Mouse (Mus musculus) MEL (cell line): Measurements from ENCODE around the gene Cyp4x1. TPM values are rescaled to one million over a fixed set of nuclear protein-coding genes. Genes with fewer than 3 reads are reported as not detected.

ENCODE experiments used
- DNase-seq: peaks from one replicate; pipeline ENCODE4 v3.0.0; 2011; ENCODE audit warnings: low read depth, low spot score
- H3K27ac ChIP-seq: 2 replicates; pipeline ENCODE4 v1.5.1; 2012; ENCODE audit warnings: low read depth, mild to moderate bottlenecking, control low read depth, low read length, moderate library complexity; ENCODE audit not compliant: control insufficient read depth
- H3K27me3 ChIP-seq, 2 experiments: fragments of 150-350 bp in 1 of 2; sonication (generic) in 1 of 2; 2 replicates each; pipeline ENCODE4 v1.6.1; 2012; ENCODE audit warnings: low read length in 2 of 2, mild to moderate bottlenecking in 2 of 2, improper control_type of control experiment in 1 of 2, moderate library complexity in 1 of 2; ENCODE audit not compliant: insufficient read depth in 2 of 2, control insufficient read depth in 1 of 2
- H3K36me3 ChIP-seq, 2 experiments: 2 replicates each; pipeline ENCODE4 v1.6.1; 2012 to 2014; ENCODE audit warnings: low read length in 2 of 2, improper control_type of control experiment in 1 of 2, inconsistent platforms in 1 of 2, mild to moderate bottlenecking in 1 of 2; ENCODE audit not compliant: insufficient read depth in 2 of 2, control insufficient read depth in 1 of 2
- H3K4me1 ChIP-seq, 2 experiments: fragments of 150-350 bp in 1 of 2; sonication (generic) in 1 of 2; 2 replicates each; pipeline ENCODE4 v1.6.1; 2012; ENCODE audit warnings: low read length in 2 of 2, improper control_type of control experiment in 1 of 2, mild to moderate bottlenecking in 1 of 2; ENCODE audit not compliant: insufficient read depth in 2 of 2, control insufficient read depth in 1 of 2
- H3K4me3 ChIP-seq, 2 experiments: fragments of 150-350 bp in 1 of 2; sonication (generic) in 1 of 2; 2 replicates each; pipeline ENCODE4 v1.5.1; 2012; ENCODE audit warnings: low read depth in 2 of 2, low read length in 2 of 2, mild to moderate bottlenecking in 2 of 2, moderate library complexity in 2 of 2, control low read depth in 1 of 2, improper control_type of control experiment in 1 of 2; ENCODE audit not compliant: control insufficient read depth in 1 of 2, insufficient read depth in 1 of 2
- H3K79me2 ChIP-seq: 2 replicates; pipeline ENCODE4 v1.6.1; 2012; ENCODE audit warnings: mild to moderate bottlenecking, low read length, moderate library complexity; ENCODE audit not compliant: control insufficient read depth, poor library complexity, insufficient read depth
- H3K9ac ChIP-seq: 2 replicates; pipeline ENCODE4 v1.6.1; 2012; ENCODE audit warnings: low read depth, mild to moderate bottlenecking, control low read depth, low read length, moderate library complexity; ENCODE audit not compliant: control insufficient read depth, poor library complexity, severe bottlenecking
- H3K9me3 ChIP-seq: fragments of 150-350 bp; sonication (generic); replicated peaks from 2 replicates; pipeline ENCODE4 v1.6.1; 2012; ENCODE audit warnings: mild to moderate bottlenecking, low read length, improper control_type of control experiment, moderate library complexity; ENCODE audit not compliant: insufficient read depth
- CTCF ChIP-seq, 3 experiments: IDR thresholded peaks in 2 of 3; conservative IDR thresholded peaks in 1 of 3; 2 replicates each; pipeline ENCODE4 v1.5.1; 2011 to 2012; ENCODE audit warnings: low read length in 3 of 3, low read depth in 2 of 3, mild to moderate bottlenecking in 2 of 3, improper control_type of control experiment in 1 of 3, inconsistent platforms in 1 of 3, mixed read lengths in 1 of 3, moderate library complexity in 1 of 3; ENCODE audit not compliant: control insufficient read depth in 1 of 3, insufficient read depth in 1 of 3, poor library complexity in 1 of 3, severe bottlenecking in 1 of 3
- E2F4 ChIP-seq: IDR thresholded peaks from 2 replicates; pipeline ENCODE4 v1.6.1; 2011; ENCODE audit warnings: low read depth, low read length, improper control_type of control experiment, borderline replicate concordance
- ELF1 ChIP-seq: IDR thresholded peaks from 2 replicates; pipeline ENCODE4 v1.6.1; 2014; ENCODE audit warnings: low read depth, mild to moderate bottlenecking, inconsistent platforms, low read length, improper control_type of control experiment, moderate library complexity
- EP300 ChIP-seq, 2 experiments: IDR thresholded peaks; 2 replicates each; pipeline ENCODE4 v1.6.1; 2011; ENCODE audit warnings: improper control_type of control experiment in 2 of 2, low read length in 2 of 2, low read depth in 1 of 2, mild to moderate bottlenecking in 1 of 2
- ETS1 ChIP-seq: IDR thresholded peaks from 2 replicates; pipeline ENCODE4 v1.6.1; 2012; ENCODE audit warnings: low read depth, mild to moderate bottlenecking, inconsistent platforms, low read length, improper control_type of control experiment, moderate library complexity
- HCFC1 ChIP-seq: IDR thresholded peaks from 2 replicates; pipeline ENCODE4 v1.6.1; 2012; ENCODE audit warnings: low read depth, mild to moderate bottlenecking, inconsistent platforms, low read length, improper control_type of control experiment, moderate library complexity
- KAT2A ChIP-seq: conservative IDR thresholded peaks from 2 replicates; pipeline ENCODE4 v1.6.1; 2012; ENCODE audit warnings: low read depth, low read length, improper control_type of control experiment, inconsistent platforms
- MAFK ChIP-seq: IDR thresholded peaks from 2 replicates; pipeline ENCODE4 v1.6.1; 2011; ENCODE audit warnings: low read depth, mild to moderate bottlenecking, low read length, improper control_type of control experiment, borderline replicate concordance
- MAX ChIP-seq: IDR thresholded peaks from 2 replicates; pipeline ENCODE4 v1.6.1; 2011; ENCODE audit warnings: low read length, improper control_type of control experiment
- MXI1 ChIP-seq: IDR thresholded peaks from 2 replicates; pipeline ENCODE4 v1.6.1; 2011; ENCODE audit warnings: mild to moderate bottlenecking, low read depth, low read length, improper control_type of control experiment
- MYB ChIP-seq: IDR thresholded peaks from 2 replicates; pipeline ENCODE4 v1.6.1; 2011; ENCODE audit warnings: mild to moderate bottlenecking, low read depth, low read length, improper control_type of control experiment
- NELFE ChIP-seq: IDR thresholded peaks from 2 replicates; pipeline ENCODE4 v1.6.1; 2011; ENCODE audit warnings: low read depth, low read length, improper control_type of control experiment
- POLR2A ChIP-seq, 2 experiments: IDR thresholded peaks; 2 replicates each; pipeline ENCODE4 v1.6.1; 2011 to 2012; ENCODE audit warnings: low read length in 2 of 2, mild to moderate bottlenecking in 2 of 2, control low read depth in 1 of 2, improper control_type of control experiment in 1 of 2, low read depth in 1 of 2, moderate library complexity in 1 of 2; ENCODE audit not compliant: control insufficient read depth in 1 of 2, insufficient read depth in 1 of 2, poor library complexity in 1 of 2
- POLR2AphosphoS2 ChIP-seq: IDR thresholded peaks from 2 replicates; pipeline ENCODE4 v1.6.1; 2011; ENCODE audit warnings: low read length, improper control_type of control experiment
- RAD21 ChIP-seq: IDR thresholded peaks from 2 replicates; pipeline ENCODE4 v1.6.1; 2011; ENCODE audit warnings: mild to moderate bottlenecking, low read depth, low read length, improper control_type of control experiment
- RCOR1 ChIP-seq: IDR thresholded peaks from 2 replicates; pipeline ENCODE4 v1.6.1; 2012; ENCODE audit warnings: low read depth, mild to moderate bottlenecking, inconsistent platforms, low read length, improper control_type of control experiment
- SMC3 ChIP-seq: IDR thresholded peaks from 2 replicates; pipeline ENCODE4 v1.6.1; 2011; ENCODE audit warnings: low read depth, low read length, improper control_type of control experiment
- TBP ChIP-seq: IDR thresholded peaks from 2 replicates; pipeline ENCODE4 v1.8.0; 2011; ENCODE audit warnings: low read depth, low read length, improper control_type of control experiment
- TCF12 ChIP-seq: IDR thresholded peaks from 2 replicates; pipeline ENCODE4 v1.6.1; 2014; ENCODE audit warnings: low read depth, mild to moderate bottlenecking, inconsistent platforms, low read length, improper control_type of control experiment, moderate library complexity
- UBTF ChIP-seq: IDR thresholded peaks from 2 replicates; pipeline ENCODE4 v1.6.1; 2012; ENCODE audit warnings: low read depth, mild to moderate bottlenecking, inconsistent platforms, low read length, improper control_type of control experiment, moderate library complexity, borderline replicate concordance; ENCODE audit not compliant: insufficient read depth
- USF2 ChIP-seq, 2 experiments: IDR thresholded peaks; 2 replicates each; pipeline ENCODE4 v1.6.1; 2011 to 2012; ENCODE audit warnings: improper control_type of control experiment in 2 of 2, low read length in 2 of 2, borderline replicate concordance in 1 of 2, inconsistent platforms in 1 of 2, low read depth in 1 of 2, mild to moderate bottlenecking in 1 of 2; ENCODE audit not compliant: insufficient read depth in 1 of 2
- ZKSCAN1 ChIP-seq: IDR thresholded peaks from 2 replicates; pipeline ENCODE4 v1.6.1; 2012; ENCODE audit warnings: low read depth, mild to moderate bottlenecking, inconsistent platforms, low read length, improper control_type of control experiment, moderate library complexity
- ZMIZ1 ChIP-seq: IDR thresholded peaks from 2 replicates; pipeline ENCODE4 v1.6.1; 2012; ENCODE audit warnings: low read depth, mild to moderate bottlenecking, inconsistent platforms, low read length, improper control_type of control experiment, moderate library complexity
- ZNF384 ChIP-seq: IDR thresholded peaks from 2 replicates; pipeline ENCODE4 v1.6.1; 2012; ENCODE audit warnings: low read depth, mild to moderate bottlenecking, inconsistent platforms, low read length, improper control_type of control experiment
- polyA plus RNA-seq, 2 experiments: library from polyadenylated mRNA; stranded (reverse) in 1 of 2; unstranded in 1 of 2; fragments of >175 nt in 1 of 2; fragments of >200 nt in 1 of 2; gene quantifications; 2 replicates each; pipeline versions ENCODE4 v1.2.1 to v1.2.4; 2012; ENCODE audit warnings: low replicate concordance in 2 of 2, low read depth in 1 of 2; ENCODE audit not compliant: insufficient read length in 2 of 2, insufficient read depth in 1 of 2, missing spikeins in 1 of 2
- total RNA-seq: library from RNA; depleted of rRNA; stranded (reverse); fragments of 300-350 nt; gene quantifications from 2 replicates; pipeline ENCODE4 v1.2.3, GENCODE M21; 2012

Cyp4x1 gene
- total and polyA plus RNA-seq, 3 experiments = 0.04 to 0.47 TPM; not detected in 1

- peaks cover 1 to 5% of the 10 kb centered on the region in 2 experiments; a peak in 3 of 4 replicates for H3K27me3 ChIP-seq
- DNase-seq = no peak
- TF ChIP-seq POLR2AphosphoS2 (no peak), E2F4 (no peak), TBP (no peak), HCFC1 (no peak), KAT2A (no peak), CTCF (IDR thresholded peaks at IDR 0.05 in 2 of 3, conservative IDR thresholded peaks at IDR 0.05 in 1 of 3; ENCODE audit: control insufficient read depth in 1 of 3, insufficient read depth in 1 of 3, low read depth in 2 of 3, low read length in 3 of 3, poor library complexity in 1 of 3, severe bottlenecking in 1 of 3) (0 out of 6 replicates have a peak, but pooled peaks of 2 of the 3 experiments have one; percentile 2 to 3)
- TF ChIP-seq, all 39 proteins: peak for 1
- no peak overlapping the region for H3K4me3 ChIP-seq
- H3K36me3 ChIP-seq = no peaks in the 10 kb centered on the region
- H3K27ac ChIP-seq = no peak overlapping the region
- H3K79me2 ChIP-seq = no peaks in the 10 kb centered on the region
- no peaks in the 10 kb centered on the region for H3K9me3 ChIP-seq
- H3K4me1 ChIP-seq = no peaks in the 10 kb centered on the region
- no peak overlapping the region for H3K9ac ChIP-seq
These were observed 20.8 kb downstream of the Cyp4x1 start for GRCm38 (mm10) chr4:115113266-115113665.

- H3K27me3 ChIP-seq = peaks cover 3 to 5% of the 10 kb centered on the region in 2 experiments; a peak in 3 of 4 replicates
- H3K4me1 ChIP-seq = no peaks in the 10 kb centered on the region
- H3K36me3 ChIP-seq = no peaks in the 10 kb centered on the region
- H3K4me3 ChIP-seq = no peak overlapping the region
- no peak overlapping the region for H3K9ac ChIP-seq
- no peak overlapping the region for H3K27ac ChIP-seq
- TF ChIP-seq SMC3 (no peak), MXI1 (no peak), KAT2A (no peak), MAX (no peak), ZMIZ1 (no peak), USF2 (IDR thresholded peaks at IDR 0.05; ENCODE audit: borderline replicate concordance in 1 of 2, insufficient read depth in 1 of 2, low read depth in 1 of 2, low read length in 2 of 2) (no peak), EP300 (IDR thresholded peaks at IDR 0.05; ENCODE audit: low read depth in 1 of 2, low read length in 2 of 2) (no peak), RAD21 (no peak), MYB (no peak), MAFK (no peak), TCF12 (no peak), POLR2A (IDR thresholded peaks at IDR 0.05; ENCODE audit: control insufficient read depth in 1 of 2, insufficient read depth in 1 of 2, low read depth in 1 of 2, low read length in 2 of 2, poor library complexity in 1 of 2) (no peak), ELF1 (no peak), ZKSCAN1 (no peak), NELFE (no peak), ZNF384 (no peak), UBTF (no peak), RCOR1 (no peak), ETS1 (no peak)
- TF ChIP-seq, all 39 proteins: peak for 0
- no peak for DNase-seq
- no peaks in the 10 kb centered on the region for H3K79me2 ChIP-seq
- H3K9me3 ChIP-seq = no peaks in the 10 kb centered on the region
These were observed 22.9 kb downstream of the Cyp4x1 start for GRCm38 (mm10) chr4:115111167-115111566.
